Mouse (Mus musculus): Measurements from ENCODE around the gene Dab1. TPM values are rescaled to one million over a fixed set of nuclear protein-coding genes. Genes with fewer than 3 reads are reported as not detected.

The Dab1 gene
- polyA plus RNA-seq, 1 experiment = 35.8 TPM

- no peak for DNase-seq
- no peak overlapping the region for H3K4me3 ChIP-seq (replicated peaks; ENCODE audit: insufficient read depth, low read depth, low read length)
- TF ChIP-seq POLR2A (IDR thresholded peaks at IDR 0.05; ENCODE audit: borderline replicate concordance, insufficient read depth, low read length) (no peak), CTCF (IDR thresholded peaks at IDR 0.05; ENCODE audit: borderline replicate concordance, insufficient read depth, low read depth, low read length) (no peak)
- H3K4me1 ChIP-seq (ENCODE audit: control insufficient read depth, insufficient read depth, low read length) = no peaks in the 10 kb centered on the region
- no peak overlapping the region for H3K27ac ChIP-seq (ENCODE audit: insufficient read depth, low read length)
- 26% methylated on average over 2 of the region's 2 CpGs for WGBS
- H3K27me3 ChIP-seq (ENCODE audit: control insufficient read depth, insufficient read depth, low read length) = no peaks in the 10 kb centered on the region
Observed at GRCm38 (mm10) chr4:103974946-103975345, 355.8 kb downstream of the Dab1 start.

GRCm38 (mm10) chr4:103993884-103994283, 374.7 kb downstream of the Dab1 start:
- TF ChIP-seq CTCF (IDR thresholded peaks at IDR 0.05; ENCODE audit: borderline replicate concordance, insufficient read depth, low read depth, low read length) = no peak
- no peak for TF ChIP-seq POLR2A (IDR thresholded peaks at IDR 0.05; ENCODE audit: borderline replicate concordance, insufficient read depth, low read length)
- DNase-seq = no peak
- Histone ChIP-seq H3K27me3 (ENCODE audit: control insufficient read depth, insufficient read depth, low read length) (no peaks in the 10 kb centered on the region), H3K4me1 (ENCODE audit: control insufficient read depth, insufficient read depth, low read length) (no peaks in the 10 kb centered on the region), H3K27ac (ENCODE audit: insufficient read depth, low read length) (no peak overlapping the region), H3K4me3 (replicated peaks; ENCODE audit: insufficient read depth, low read depth, low read length) (no peak overlapping the region)
- whole genome bisulfite sequencing = 90% methylated on average over 3 of the region's 3 CpGs

GRCm38 (mm10) chr4:103994406-103994805, 375.2 kb downstream of the Dab1 start:
- Histone ChIP-seq H3K27me3 (ENCODE audit: control insufficient read depth, insufficient read depth, low read length) (no peaks in the 10 kb centered on the region), H3K4me1 (ENCODE audit: control insufficient read depth, insufficient read depth, low read length) (no peaks in the 10 kb centered on the region), H3K4me3 (replicated peaks; ENCODE audit: insufficient read depth, low read depth, low read length) (no peak overlapping the region), H3K27ac (ENCODE audit: insufficient read depth, low read length) (no peak overlapping the region)
- WGBS = 75% methylated on average over 1 of the region's 1 CpGs
- no peak for DNase-seq
- TF ChIP-seq POLR2A (IDR thresholded peaks at IDR 0.05; ENCODE audit: borderline replicate concordance, insufficient read depth, low read length) = no peak
- TF ChIP-seq CTCF (IDR thresholded peaks at IDR 0.05; ENCODE audit: borderline replicate concordance, insufficient read depth, low read depth, low read length) = no peak

GRCm38 (mm10) chr4:104008406-104008805, 389.2 kb downstream of the Dab1 start:
- no peak for TF ChIP-seq POLR2A (IDR thresholded peaks at IDR 0.05; ENCODE audit: borderline replicate concordance, insufficient read depth, low read length)
- TF ChIP-seq CTCF (IDR thresholded peaks at IDR 0.05; ENCODE audit: borderline replicate concordance, insufficient read depth, low read depth, low read length) = no peak
- H3K27ac ChIP-seq (ENCODE audit: insufficient read depth, low read length) = no peak overlapping the region
- peaks cover 5% of the 10 kb centered on the region; the same call in 1 of the 2 replicates for H3K4me1 ChIP-seq (ENCODE audit: control insufficient read depth, insufficient read depth, low read length)
- no peak overlapping the region for H3K4me3 ChIP-seq (replicated peaks; ENCODE audit: insufficient read depth, low read depth, low read length)
- WGBS = 10% methylated on average over 5 of the region's 5 CpGs
- H3K27me3 ChIP-seq (ENCODE audit: control insufficient read depth, insufficient read depth, low read length) = no peaks in the 10 kb centered on the region
- peak; percentile 78 to 79 for DNase-seq

- WGBS = 74% methylated on average over 4 of the region's 4 CpGs
- no peak overlapping the region for H3K27ac ChIP-seq (ENCODE audit: insufficient read depth, low read length)
Observed at GRCm38 (mm10) chr4:104011683-104012082, 392.5 kb downstream of the Dab1 start.

GRCm38 (mm10) chr4:104012150-104012549, 393.0 kb downstream of the Dab1 start:
- no peaks in the 10 kb centered on the region for H3K27me3 ChIP-seq (ENCODE audit: control insufficient read depth, insufficient read depth, low read length)
- WGBS = 97% methylated on average over 4 of the region's 4 CpGs
- H3K4me1 ChIP-seq (ENCODE audit: control insufficient read depth, insufficient read depth, low read length) = peaks cover 5% of the 10 kb centered on the region; the same call in 1 of the 2 replicates
- no peak for TF ChIP-seq CTCF (IDR thresholded peaks at IDR 0.05; ENCODE audit: borderline replicate concordance, insufficient read depth, low read depth, low read length)
- TF ChIP-seq POLR2A (IDR thresholded peaks at IDR 0.05; ENCODE audit: borderline replicate concordance, insufficient read depth, low read length) = no peak
- no peak overlapping the region for H3K4me3 ChIP-seq (replicated peaks; ENCODE audit: insufficient read depth, low read depth, low read length)
- H3K27ac ChIP-seq (ENCODE audit: insufficient read depth, low read length) = no peak overlapping the region
- no peak for DNase-seq

More at GRCm38 (mm10) chr4:104011683-104012082, 392.5 kb downstream of the Dab1 start:
- Histone ChIP-seq H3K27me3 (ENCODE audit: control insufficient read depth, insufficient read depth, low read length) (no peaks in the 10 kb centered on the region), H3K4me1 (ENCODE audit: control insufficient read depth, insufficient read depth, low read length) (peaks cover 5% of the 10 kb centered on the region; the same call in 1 of the 2 replicates), H3K4me3 (replicated peaks; ENCODE audit: insufficient read depth, low read depth, low read length) (no peak overlapping the region)
- TF ChIP-seq CTCF (IDR thresholded peaks at IDR 0.05; ENCODE audit: borderline replicate concordance, insufficient read depth, low read depth, low read length) (no peak), POLR2A (IDR thresholded peaks at IDR 0.05; ENCODE audit: borderline replicate concordance, insufficient read depth, low read length) (no peak)
- no peak for DNase-seq

- Histone ChIP-seq H3K4me3 (replicated peaks; ENCODE audit: insufficient read depth, low read depth, low read length) (no peak overlapping the region), H3K27ac (ENCODE audit: insufficient read depth, low read length) (no peak overlapping the region), H3K4me1 (ENCODE audit: control insufficient read depth, insufficient read depth, low read length) (no peaks in the 10 kb centered on the region), H3K27me3 (ENCODE audit: control insufficient read depth, insufficient read depth, low read length) (no peaks in the 10 kb centered on the region)
- TF ChIP-seq CTCF (IDR thresholded peaks at IDR 0.05; ENCODE audit: borderline replicate concordance, insufficient read depth, low read depth, low read length) (no peak), POLR2A (IDR thresholded peaks at IDR 0.05; ENCODE audit: borderline replicate concordance, insufficient read depth, low read length) (no peak)
- DNase-seq = no peak
- WGBS = 76% methylated on average over 2 of the region's 2 CpGs
Observed at GRCm38 (mm10) chr4:104025117-104025694, 406.0 kb downstream of the Dab1 start.

- no peak overlapping the region for H3K27ac ChIP-seq (ENCODE audit: insufficient read depth, low read length)
- TF ChIP-seq CTCF (IDR thresholded peaks at IDR 0.05; ENCODE audit: borderline replicate concordance, insufficient read depth, low read depth, low read length) = no peak
- TF ChIP-seq POLR2A (IDR thresholded peaks at IDR 0.05; ENCODE audit: borderline replicate concordance, insufficient read depth, low read length) = no peak
- 35% methylated on average over 2 of the region's 2 CpGs for WGBS
- H3K4me3 ChIP-seq (replicated peaks; ENCODE audit: insufficient read depth, low read depth, low read length) = no peak overlapping the region
- H3K4me1 ChIP-seq (ENCODE audit: control insufficient read depth, insufficient read depth, low read length) = no peaks in the 10 kb centered on the region
- H3K27me3 ChIP-seq (ENCODE audit: control insufficient read depth, insufficient read depth, low read length) = no peaks in the 10 kb centered on the region
- no peak for DNase-seq
Observed at GRCm38 (mm10) chr4:104026834-104027233, 407.7 kb downstream of the Dab1 start.
